Mouse (Mus musculus) forebrain, embryonic 14.5 days (tissue): Measurements from ENCODE around the gene Psmb11. TPM values are rescaled to one million over a fixed set of nuclear protein-coding genes. Genes with fewer than 3 reads are reported as not detected.

Source experiments
- ATAC-seq: fragments of 200-750 bp; cut with Nextera tagmentation; 2 replicates; pipeline ENCODE4 v1.8.0; 2017; ENCODE audit warnings: mild to moderate bottlenecking, moderate library complexity
- DNase-seq: peaks from one replicate; pipeline ENCODE4 v3.0.0-alpha.2; 2015; ENCODE audit warnings: low spot score
- H3K27ac ChIP-seq: fragments of 300-500 bp; sonication (generic); 2 replicates; pipeline ENCODE4 v1.5.1; 2014; ENCODE audit warnings: low read depth, mild to moderate bottlenecking, control low read depth, low read length, moderate library complexity
- H3K27me3 ChIP-seq: fragments of 300-500 bp; sonication (generic); replicated peaks from 2 replicates; pipeline ENCODE4 v1.6.1; 2014; ENCODE audit warnings: low read length, control low read depth, mixed read lengths; ENCODE audit not compliant: control insufficient read depth, insufficient read depth
- H3K36me3 ChIP-seq: fragments of 300-500 bp; sonication (generic); 2 replicates; pipeline ENCODE4 v1.6.1; 2014; ENCODE audit warnings: low read length, control low read depth; ENCODE audit not compliant: control insufficient read depth, insufficient read depth
- H3K4me1 ChIP-seq: fragments of 300-500 bp; sonication (generic); 2 replicates; pipeline ENCODE4 v1.6.1; 2014; ENCODE audit warnings: antibody characterized with exemption, low read length, control low read depth; ENCODE audit not compliant: control insufficient read depth, insufficient read depth
- H3K4me2 ChIP-seq: fragments of 300-500 bp; sonication (generic); 2 replicates; pipeline ENCODE4 v1.6.1; 2014; ENCODE audit warnings: mild to moderate bottlenecking, control low read depth, low read length
- H3K4me3 ChIP-seq: fragments of 300-500 bp; sonication (generic); 2 replicates; pipeline ENCODE4 v1.5.1; 2014; ENCODE audit warnings: low read depth, low read length, control low read depth
- H3K9ac ChIP-seq: fragments of 300-500 bp; sonication (generic); 2 replicates; pipeline ENCODE4 v1.6.1; 2014; ENCODE audit warnings: mild to moderate bottlenecking, low read length, control low read depth, moderate library complexity
- H3K9me3 ChIP-seq: fragments of 300-500 bp; sonication (generic); replicated peaks from 2 replicates; pipeline ENCODE4 v1.6.1; 2016; ENCODE audit warnings: low read length, control low read depth, mixed read lengths; ENCODE audit not compliant: control insufficient read depth
- WGBS: fragments of 180-500 bp; shearing (Covaris S2); extraction: QIAGEN DNeasy Blood & Tissue Kit; methylation state at CpG from one replicate; pipeline ENCODE4 v1.1.7; 2014; 5-methylcytosine and 5-hydroxymethylcytosine counted together
- polyA plus RNA-seq: library from polyadenylated mRNA; unstranded; fragments of >200 nt; fragmentation: Nextera tagmentation; extraction: Ambion mirVana; gene quantifications from 2 replicates; pipeline ENCODE4 v1.2.1, GENCODE M21; 2014

Psmb11 gene
- polyA plus RNA-seq, 1 experiment from 2014 or later: not detected

GRCm38 (mm10) chr14:54628103-54628502, 6.9 kb downstream of the Psmb11 start:
- WGBS: 80% methylated on average over 5 of the region's 5 CpGs
- no peak overlapping the region for H3K4me2 ChIP-seq
- H3K9ac ChIP-seq: no peak overlapping the region

GRCm38 (mm10) chr14:54629797-54630196, 8.6 kb downstream of the Psmb11 start:
- H3K4me1 ChIP-seq: no peaks in the 10 kb centered on the region
- H3K9ac ChIP-seq: no peak overlapping the region
- no peak overlapping the region for H3K27ac ChIP-seq
- H3K9me3 ChIP-seq: no peaks in the 10 kb centered on the region
- ATAC-seq: no peak
- DNase-seq: no peak
- H3K4me3 ChIP-seq: no peak overlapping the region
- no peak overlapping the region for H3K4me2 ChIP-seq
- H3K27me3 ChIP-seq: no peaks in the 10 kb centered on the region
- H3K36me3 ChIP-seq: peaks cover 44% of the 10 kb centered on the region
- WGBS: 89% methylated on average over 2 of the region's 2 CpGs

More at GRCm38 (mm10) chr14:54628103-54628502, 6.9 kb downstream of the Psmb11 start:
- H3K9me3 ChIP-seq: no peaks in the 10 kb centered on the region
- H3K36me3 ChIP-seq: peaks cover 30% of the 10 kb centered on the region
- H3K27me3 ChIP-seq: no peaks in the 10 kb centered on the region
- H3K4me3 ChIP-seq: no peak overlapping the region
- ATAC-seq (no peak), DNase-seq (no peak)
- no peaks in the 10 kb centered on the region for H3K4me1 ChIP-seq
- no peak overlapping the region for H3K27ac ChIP-seq

GRCm38 (mm10) chr14:54630583-54631239, 9.5 kb downstream of the Psmb11 start:
- no peak for DNase-seq
- no peak overlapping the region for H3K9ac ChIP-seq
- H3K9me3 ChIP-seq: no peaks in the 10 kb centered on the region
- ATAC-seq: no peak
- no peak overlapping the region for H3K4me3 ChIP-seq
- no peak overlapping the region for H3K4me2 ChIP-seq
- 77% methylated on average over 11 of the region's 11 CpGs for WGBS
- H3K27me3 ChIP-seq: no peaks in the 10 kb centered on the region
- H3K27ac ChIP-seq: no peak overlapping the region
- H3K4me1 ChIP-seq: no peaks in the 10 kb centered on the region
- H3K36me3 ChIP-seq: peaks cover 49% of the 10 kb centered on the region

- H3K36me3 ChIP-seq: peaks cover 54% of the 10 kb centered on the region
- ATAC-seq (no peak), DNase-seq (no peak)
- no peak overlapping the region for H3K9ac ChIP-seq
- H3K27me3 ChIP-seq: no peaks in the 10 kb centered on the region
- no peaks in the 10 kb centered on the region for H3K4me1 ChIP-seq
- H3K4me3 ChIP-seq: no peak overlapping the region
- H3K9me3 ChIP-seq: no peaks in the 10 kb centered on the region
- no peak overlapping the region for H3K27ac ChIP-seq
- no peak overlapping the region for H3K4me2 ChIP-seq
- 77% methylated on average over 4 of the region's 4 CpGs for whole genome bisulfite sequencing
Observed at GRCm38 (mm10) chr14:54631240-54631599, 10.0 kb downstream of the Psmb11 start.

- DNase-seq: no peak
- 97% methylated on average over 37 of the region's 37 CpGs for WGBS
- H3K9ac ChIP-seq: no peak overlapping the region
Observed at GRCm38 (mm10) chr14:54632252-54632651, 11.0 kb downstream of the Psmb11 start.

GRCm38 (mm10) chr14:54634182-54634581, 12.9 kb downstream of the Psmb11 start:
- no peak overlapping the region for H3K27ac ChIP-seq
- DNase-seq (no peak), ATAC-seq (no peak)
- H3K4me2 ChIP-seq: no peak overlapping the region
- H3K36me3 ChIP-seq: peaks cover 76% of the 10 kb centered on the region
- WGBS: 91% methylated on average over 4 of the region's 4 CpGs
- H3K4me1 ChIP-seq: no peaks in the 10 kb centered on the region
- no peaks in the 10 kb centered on the region for H3K27me3 ChIP-seq
- no peak overlapping the region for H3K4me3 ChIP-seq
- H3K9ac ChIP-seq: no peak overlapping the region
- no peaks in the 10 kb centered on the region for H3K9me3 ChIP-seq

More at GRCm38 (mm10) chr14:54632252-54632651, 11.0 kb downstream of the Psmb11 start:
- H3K27me3 ChIP-seq: no peaks in the 10 kb centered on the region
- H3K27ac ChIP-seq: no peak overlapping the region
- H3K9me3 ChIP-seq: no peaks in the 10 kb centered on the region
- no peak overlapping the region for H3K4me2 ChIP-seq
- H3K4me3 ChIP-seq: no peak overlapping the region
- no peak for ATAC-seq
- H3K36me3 ChIP-seq: peaks cover 64% of the 10 kb centered on the region
- H3K4me1 ChIP-seq: no peaks in the 10 kb centered on the region

- no peaks in the 10 kb centered on the region for H3K27me3 ChIP-seq
- no peaks in the 10 kb centered on the region for H3K9me3 ChIP-seq
- peaks cover 3% of the 10 kb centered on the region for H3K4me1 ChIP-seq
- no peak overlapping the region for H3K4me3 ChIP-seq
- H3K4me2 ChIP-seq: no peak overlapping the region
- peaks cover 58% of the 10 kb centered on the region for H3K36me3 ChIP-seq
- WGBS: 53% methylated on average over 8 of the region's 8 CpGs
- DNase-seq: peak; percentile 49
- no peak overlapping the region for H3K27ac ChIP-seq
- no peak for ATAC-seq
- no peak overlapping the region for H3K9ac ChIP-seq
Observed at GRCm38 (mm10) chr14:54636954-54637353, 15.7 kb downstream of the Psmb11 start.

- ATAC-seq: no peak
- Histone ChIP-seq H3K4me3 (no peak overlapping the region), H3K9ac (no peak overlapping the region), H3K4me1 (peaks cover 3% of the 10 kb centered on the region), H3K27me3 (no peaks in the 10 kb centered on the region), H3K27ac (no peak overlapping the region), H3K4me2 (no peak overlapping the region), H3K36me3 (peaks cover 56% of the 10 kb centered on the region), H3K9me3 (no peaks in the 10 kb centered on the region)
- 78% methylated on average over 5 of the region's 5 CpGs for WGBS
- no peak for DNase-seq
Observed at GRCm38 (mm10) chr14:54638210-54638609, 17.0 kb downstream of the Psmb11 start.

- peak overlapping the region; percentile 95 for H3K9ac ChIP-seq
- DNase-seq (no peak), ATAC-seq (no peak)
- no peaks in the 10 kb centered on the region for H3K27me3 ChIP-seq
- peaks cover 61% of the 10 kb centered on the region for H3K36me3 ChIP-seq
- H3K4me1 ChIP-seq: peaks cover 3% of the 10 kb centered on the region
- no peak overlapping the region for H3K27ac ChIP-seq
- no peaks in the 10 kb centered on the region for H3K9me3 ChIP-seq
- H3K4me2 ChIP-seq: peak overlapping the region; percentile 95
- 24% methylated on average over 4 of the region's 4 CpGs for WGBS
- peak overlapping the region; percentile 74 for H3K4me3 ChIP-seq
Observed at GRCm38 (mm10) chr14:54640121-54640520, 18.9 kb downstream of the Psmb11 start.
